Mouse (Mus musculus) ES-Bruce4 (cell line): ENCODE measurements at regions not wholly inside any gene's neighbourhood (a gene's known extent, or its start where the extent isn't known, plus 50 kb on each side); places are given as distances from the start of the nearest gene placed in this dataset.

ENCODE experiments used
- CTCF ChIP-seq: IDR thresholded peaks from one replicate; pipeline ENCODE4 v1.8.1; 2011; ENCODE audit warnings: low read depth, low read length
- EP300 ChIP-seq: IDR thresholded peaks from 2 replicates; pipeline ENCODE4 v1.6.1; 2011; ENCODE audit warnings: low read depth, low read length; ENCODE audit not compliant: insufficient read depth

GRCm38 (mm10) chr8:92738080-92738479 is 64.0 kb downstream of the Irx6 start:
- TF ChIP-seq CTCF, result no peak
- no peak for TF ChIP-seq EP300
